In genomic region chr7:89891412-89891811, GRCm38 (mm10) we compare ENCODE assay signal across 15 mouse cellular contexts. TPM values are rescaled to one million over a fixed set of nuclear protein-coding genes. Genes with fewer than 3 reads are reported as not detected.
"Had no signal": no experiment of that assay in that cellular context is flagged by ENCODE, and none has a peak within 500 bp of the region (broad histone marks: within the 10 kb centered on the region; RNA-seq: fewer than 3 reads in every experiment).

No protein-coding gene starts in this region.

- H3K27ac ChIP-seq: midbrain, embryonic 10.5 days; midbrain, embryonic 12.5 days; neural tube, embryonic 12.5 days; neural tube, embryonic 15.5 days had no signal

- H3K4me2 ChIP-seq: lung, embryonic 14.5 days; midbrain, embryonic 12.5 days; neural tube, embryonic 12.5 days; neural tube, embryonic 15.5 days had no signal

- H3K4me3 ChIP-seq: midbrain, embryonic 10.5 days; midbrain, embryonic 12.5 days; myocyte; neural tube, embryonic 12.5 days; neural tube, embryonic 15.5 days had no signal

- H3K36me3 ChIP-seq: midbrain, embryonic 10.5 days; midbrain, embryonic 12.5 days; neural tube, embryonic 12.5 days; neural tube, embryonic 15.5 days had no signal

- H3K9ac ChIP-seq: lung, embryonic 14.5 days; midbrain, embryonic 12.5 days; neural tube, embryonic 12.5 days; neural tube, embryonic 15.5 days had no signal

- DNase-seq: right cerebral cortex, adult 18-20 months; right cerebral cortex, postnatal 25 days; thymus, adult 18-20 months; thymus, postnatal 36 days had no signal

- H3K27me3 ChIP-seq: midbrain, embryonic 12.5 days; neural tube, embryonic 12.5 days; neural tube, embryonic 15.5 days had no signal

- H3K9me3 ChIP-seq: midbrain, embryonic 10.5 days; midbrain, embryonic 12.5 days; neural tube, embryonic 12.5 days; neural tube, embryonic 15.5 days had no signal

- ATAC-seq: midbrain, embryonic 16.5 days had no signal

- H3K4me1 ChIP-seq: midbrain, embryonic 10.5 days; midbrain, embryonic 12.5 days; neural tube, embryonic 12.5 days; neural tube, embryonic 15.5 days had no signal

RNA-seq across cellular contexts. Expression of gene Ccdc81, which starts 12.0 kb away (rescaled TPM):
- total RNA-seq: megakaryocyte-erythroid progenitor cell, adult 5-6 weeks had no signal
- polyA plus RNA-seq: liver, embryonic 16.5 days; lung, embryonic 14.5 days; myocyte; small intestine, adult 2 months; stomach, embryonic 14.5 days had no signal
